Mouse (Mus musculus) embryo, embryonic 10 days (tissue): ENCODE measurements around the gene Fam189b.

ENCODE experiments used
- DNase-seq: peaks from one replicate; pipeline ENCODE4 v3.0.0-alpha.2; 2015; ENCODE audit warnings: low spot score

Fam189b gene

GRCm38 (mm10) chr3:89166945-89167344 is 16.0 kb upstream of the Fam189b start:
- no peak for DNase-seq

- DNase-seq: no peak
Measured at GRCm38 (mm10) chr3:89174844-89175243, 8.1 kb upstream of the Fam189b start.

GRCm38 (mm10) chr3:89175544-89175943 is 7.4 kb upstream of the Fam189b start:
- no peak for DNase-seq

- no peak for DNase-seq
Measured at GRCm38 (mm10) chr3:89176421-89176820, 6.5 kb upstream of the Fam189b start.

GRCm38 (mm10) chr3:89177242-89178106 is 5.5 kb upstream of the Fam189b start, which contains the start of gene Scamp3:
Gene Scamp3 (plus strand): TSS chr3:89177473.
- peak; percentile 95 for DNase-seq

GRCm38 (mm10) chr3:89178107-89178385 is 4.9 kb upstream of the Fam189b start:
- no peak for DNase-seq

GRCm38 (mm10) chr3:89179056-89179455 is 3.9 kb upstream of the Fam189b start:
- no peak for DNase-seq

- DNase-seq: no peak
Measured at GRCm38 (mm10) chr3:89181749-89182500, 1.0 kb upstream of the Fam189b start.

GRCm38 (mm10) chr3:89182531-89183057 is 349 bp upstream of the Fam189b start:
- DNase-seq: no peak

- DNase-seq: no peak
Measured at GRCm38 (mm10) chr3:89183959-89184315, 994 bp downstream of the Fam189b start.

- DNase-seq: no peak
Measured at GRCm38 (mm10) chr3:89187197-89187596, 4.3 kb downstream of the Fam189b start.

GRCm38 (mm10) chr3:89187690-89188477 is 4.9 kb downstream of the Fam189b start:
- DNase-seq: no peak

GRCm38 (mm10) chr3:89188478-89188875 is 5.5 kb downstream of the Fam189b start:
- no peak for DNase-seq

- no peak for DNase-seq
Measured at GRCm38 (mm10) chr3:89190436-89190835, 7.5 kb downstream of the Fam189b start.

- DNase-seq: no peak
Measured at GRCm38 (mm10) chr3:89193351-89193750, 10.4 kb downstream of the Fam189b start.

- DNase-seq: no peak
Measured at GRCm38 (mm10) chr3:89193853-89194252, 10.9 kb downstream of the Fam189b start.

GRCm38 (mm10) chr3:89195979-89196877 is 13.3 kb downstream of the Fam189b start:
- peak; percentile 96 for DNase-seq

- DNase-seq: no peak
Measured at GRCm38 (mm10) chr3:89199839-89200238, 16.9 kb downstream of the Fam189b start.

- DNase-seq: peak; percentile 98
Measured at GRCm38 (mm10) chr3:89202253-89203141, 19.6 kb downstream of the Fam189b start, which contains the start of gene Gba. Gene Gba (plus strand): TSS chr3:89202928.

GRCm38 (mm10) chr3:89203142-89203514 is 20.2 kb downstream of the Fam189b start:
- DNase-seq: no peak
